Mouse (Mus musculus) lung, adult 2 months (tissue): Measurements from ENCODE around the gene Acvr1b.

Source experiments
- CTCF ChIP-seq: fragments of 200-500 bp; IDR thresholded peaks from 2 replicates; pipeline ENCODE4 v1.5.1; 2011; ENCODE audit warnings: mild to moderate bottlenecking, low read length, control low read depth; ENCODE audit not compliant: insufficient read depth
- POLR2A ChIP-seq: fragments of 200-500 bp; IDR thresholded peaks from 2 replicates; pipeline ENCODE4 v1.6.1; 2011; ENCODE audit warnings: low read depth, mild to moderate bottlenecking, control low read depth, low read length, borderline replicate concordance; ENCODE audit errors: extremely low read depth

- no peak for TF ChIP-seq POLR2A
- no peak for TF ChIP-seq CTCF
These were observed 34.0 kb upstream of the Acvr1b start for GRCm38 (mm10) chr15:101139885-101140284.
